Mouse (Mus musculus) liver, embryonic 14.5 days (tissue): ENCODE results near the gene Adm.

Source experiments
- CTCF ChIP-seq: IDR thresholded peaks from 2 replicates; pipeline ENCODE4 v1.5.1; 2016; ENCODE audit warnings: antibody characterized with exemption, low read depth, control low read depth
- EP300 ChIP-seq: IDR thresholded peaks from 2 replicates; pipeline ENCODE4 v1.6.1; 2016; ENCODE audit warnings: antibody characterized with exemption, low read depth

DNA sequence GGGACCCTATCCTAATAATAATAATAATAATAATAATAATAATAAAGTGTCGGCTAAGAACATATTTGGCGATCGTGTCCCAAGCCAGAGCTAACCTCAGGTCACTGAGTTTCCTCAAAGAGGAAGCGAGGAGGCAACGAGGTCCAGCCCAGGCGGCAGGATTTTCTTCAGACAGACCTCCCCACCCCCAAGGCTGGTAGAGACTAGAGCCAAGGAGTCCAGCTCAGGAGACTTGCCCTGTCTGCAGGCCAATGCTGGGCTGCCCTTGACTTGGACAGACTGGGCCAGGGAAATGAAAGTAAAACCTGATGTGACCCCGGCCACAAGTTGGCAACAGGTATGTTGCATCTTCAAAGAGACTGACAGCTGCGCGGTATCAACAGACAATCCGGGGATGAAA is 2.0 kb upstream of the Adm start:
- TF ChIP-seq EP300 (no peak), CTCF (no peak)
